Mouse (Mus musculus): ENCODE measurements around the gene Hagh. TPM values are rescaled to one million over a fixed set of nuclear protein-coding genes. Genes with fewer than 3 reads are reported as not detected.

Gene Hagh
- total RNA-seq, 2 experiments from 2014 or later = 129 to 141 TPM

GRCm38 (mm10) chr17:24890151-24891092 is 50.5 kb downstream of the Hagh start:
- no peak overlapping the region for H3K27ac ChIP-seq
- H3K4me3 ChIP-seq = no peak overlapping the region
- intact Hi-C loops (cut with DNase I) = no loop called here
- no peak for TF ChIP-seq CTCF (IDR thresholded peaks at IDR 0.05)
- DNase-seq (ENCODE audit: extremely low spot score in 1 of 2, low spot score in 2 of 2) = peak in 1 of 2 experiments; percentile 14

- intact Hi-C loops (cut with DNase I) = no loop called here
Observed at GRCm38 (mm10) chr17:24891321-24891720, 51.4 kb downstream of the Hagh start.

GRCm38 (mm10) chr17:24892785-24893184 is 52.8 kb downstream of the Hagh start:
- no peak for DNase-seq (ENCODE audit: extremely low spot score in 1 of 2, low spot score in 2 of 2)
- no peak overlapping the region for H3K4me3 ChIP-seq
- H3K27ac ChIP-seq = no peak overlapping the region
- TF ChIP-seq CTCF (IDR thresholded peaks at IDR 0.05) = no peak
- intact Hi-C loops (cut with DNase I) = no loop called here

More at GRCm38 (mm10) chr17:24891321-24891720, 51.4 kb downstream of the Hagh start:
- Histone ChIP-seq H3K27ac (no peak overlapping the region), H3K4me3 (no peak overlapping the region)
- no peak for TF ChIP-seq CTCF (IDR thresholded peaks at IDR 0.05)
- DNase-seq (ENCODE audit: extremely low spot score in 1 of 2, low spot score in 2 of 2) = no peak

GRCm38 (mm10) chr17:24893276-24893675 is 53.3 kb downstream of the Hagh start:
- intact Hi-C loops (cut with DNase I) = no loop called here
- Histone ChIP-seq H3K4me3 (no peak overlapping the region), H3K27ac (no peak overlapping the region)
- TF ChIP-seq CTCF (IDR thresholded peaks at IDR 0.05) = no peak
- DNase-seq (ENCODE audit: extremely low spot score in 1 of 2, low spot score in 2 of 2) = no peak

DNA sequence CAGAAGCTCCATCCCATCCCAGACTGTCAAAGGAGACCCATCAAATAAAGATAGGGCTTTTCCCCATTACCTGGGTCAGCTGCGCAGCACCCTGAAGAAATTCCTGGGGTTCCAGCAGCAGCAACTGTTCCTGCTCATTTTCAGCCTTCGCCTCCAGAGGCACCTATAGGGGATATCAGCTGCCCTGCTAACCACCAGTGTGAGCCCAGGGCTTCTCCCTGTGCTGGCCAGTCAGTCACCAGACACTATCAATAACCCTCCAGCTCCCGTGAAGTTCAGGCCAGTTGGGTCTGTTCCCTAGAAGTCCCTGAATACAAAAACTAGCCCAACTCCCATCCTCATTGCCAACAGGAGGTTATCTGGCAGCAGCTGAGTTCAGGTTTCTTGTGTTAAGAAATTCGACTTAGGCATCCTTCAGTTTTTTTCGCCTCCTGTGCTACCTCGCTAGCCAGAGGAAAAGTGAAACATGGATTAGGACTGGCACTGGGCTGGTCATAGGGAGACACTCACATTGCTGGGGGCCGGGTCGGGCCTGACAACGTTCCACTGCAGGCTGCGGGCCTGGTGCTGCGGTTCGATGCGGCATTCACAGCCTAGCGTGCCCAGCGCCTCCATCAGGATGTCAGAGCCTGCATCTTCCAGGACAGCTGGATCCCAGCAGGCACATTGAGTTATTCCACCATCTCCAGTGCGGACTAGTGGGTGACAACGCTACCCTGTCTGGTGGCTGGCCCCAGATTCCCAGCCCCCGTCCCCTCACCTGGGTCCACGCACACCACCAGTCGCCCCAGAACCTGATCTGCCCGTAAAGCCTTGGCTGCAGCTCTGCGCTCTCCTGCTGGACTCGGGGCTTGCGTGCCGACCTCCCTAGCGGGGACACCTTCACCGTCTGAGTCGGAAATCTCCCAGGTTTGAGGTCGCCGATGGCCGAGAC is 54.4 kb downstream of the Hagh start:
- Histone ChIP-seq H3K27ac (peak overlapping the region; percentile 94), H3K4me3 (peak overlapping the region; percentile 56)
- intact Hi-C loops (cut with DNase I) = no loop called here
- no peak for TF ChIP-seq CTCF (IDR thresholded peaks at IDR 0.05)
- DNase-seq (ENCODE audit: extremely low spot score in 1 of 2, low spot score in 2 of 2) = no peak

- no peak for TF ChIP-seq CTCF (IDR thresholded peaks at IDR 0.05)
- intact Hi-C loops (cut with DNase I) = no loop called here
- peak; percentile 81 to 84 for DNase-seq (ENCODE audit: extremely low spot score in 1 of 2, low spot score in 2 of 2)
- Histone ChIP-seq H3K4me3 (peak within 1 kb of the TSS; percentile 56), H3K27ac (peak within 1 kb of the TSS; percentile 94)
Observed at GRCm38 (mm10) chr17:24894995-24895547, 55.1 kb downstream of the Hagh start, which contains the start of the genes Eme2 and Mrps34. Gene Eme2, minus strand, starts transcription at chr17:24895087. Gene Mrps34, plus strand, starts transcription at chr17:24895116.

GRCm38 (mm10) chr17:24895571-24896240 is 55.8 kb downstream of the Hagh start:
- no peak for DNase-seq (ENCODE audit: extremely low spot score in 1 of 2, low spot score in 2 of 2)
- Histone ChIP-seq H3K4me3 (peak overlapping the region; percentile 56), H3K27ac (peak overlapping the region; percentile 94)
- TF ChIP-seq CTCF (IDR thresholded peaks at IDR 0.05) = no peak
- intact Hi-C loops (cut with DNase I) = no loop called here

DNA sequence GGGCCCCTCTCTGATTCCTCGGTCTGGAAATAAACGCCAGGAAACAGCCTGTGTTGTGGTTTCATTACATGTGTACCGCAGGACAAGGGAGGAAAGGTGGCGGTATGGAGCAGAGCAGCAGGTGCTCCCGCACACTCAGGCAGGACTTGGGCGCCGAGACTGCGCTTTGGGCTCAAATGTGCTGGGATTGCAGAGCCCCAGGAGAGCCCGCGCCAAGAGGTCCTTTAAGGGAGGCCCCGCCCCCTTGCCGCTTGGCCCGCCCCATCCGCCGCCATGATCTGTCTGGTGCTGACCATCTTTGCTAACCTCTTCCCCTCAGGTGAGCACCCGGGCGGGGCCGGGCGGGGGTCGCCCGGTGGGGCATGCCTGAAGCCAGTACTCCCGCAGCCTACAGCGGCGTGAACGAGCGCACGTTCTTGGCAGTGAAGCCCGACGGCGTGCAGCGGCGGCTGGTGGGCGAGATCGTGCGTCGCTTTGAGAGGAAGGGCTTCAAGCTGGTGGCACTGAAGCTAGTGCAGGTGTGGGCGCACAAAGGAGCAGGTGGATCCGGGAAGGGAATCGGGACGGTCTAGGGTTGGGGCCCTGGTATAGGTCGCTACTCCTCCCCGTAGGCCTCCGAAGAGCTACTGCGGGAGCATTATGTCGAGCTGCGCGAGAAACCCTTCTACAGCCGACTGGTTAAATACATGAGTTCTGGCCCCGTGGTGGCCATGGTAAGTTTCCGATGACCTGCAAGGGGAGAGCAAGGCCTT is 56.5 kb downstream of the Hagh start, which contains the start of gene Nme3:
Gene Nme3 (plus strand): TSS at position 260 of the 752 bp plus-strand sequence.
- peak within 1 kb of the TSS; percentile 94 for H3K27ac ChIP-seq
- peak; percentile 69 to 76 for DNase-seq (ENCODE audit: extremely low spot score in 1 of 2, low spot score in 2 of 2)
- H3K4me3 ChIP-seq = peak within 1 kb of the TSS; percentile 56
- no peak; the same call in none of the 2 replicates for TF ChIP-seq CTCF (IDR thresholded peaks at IDR 0.05)
- intact Hi-C loops (cut with DNase I) = no loop called here

GRCm38 (mm10) chr17:24896993-24897269 is 57.0 kb downstream of the Hagh start:
- DNase-seq (ENCODE audit: extremely low spot score in 1 of 2, low spot score in 2 of 2) = no peak
- peak overlapping the region; percentile 94 for H3K27ac ChIP-seq
- intact Hi-C loops (cut with DNase I) = no loop called here
- peak overlapping the region; percentile 56 for H3K4me3 ChIP-seq
- no peak for TF ChIP-seq CTCF (IDR thresholded peaks at IDR 0.05)

DNA sequence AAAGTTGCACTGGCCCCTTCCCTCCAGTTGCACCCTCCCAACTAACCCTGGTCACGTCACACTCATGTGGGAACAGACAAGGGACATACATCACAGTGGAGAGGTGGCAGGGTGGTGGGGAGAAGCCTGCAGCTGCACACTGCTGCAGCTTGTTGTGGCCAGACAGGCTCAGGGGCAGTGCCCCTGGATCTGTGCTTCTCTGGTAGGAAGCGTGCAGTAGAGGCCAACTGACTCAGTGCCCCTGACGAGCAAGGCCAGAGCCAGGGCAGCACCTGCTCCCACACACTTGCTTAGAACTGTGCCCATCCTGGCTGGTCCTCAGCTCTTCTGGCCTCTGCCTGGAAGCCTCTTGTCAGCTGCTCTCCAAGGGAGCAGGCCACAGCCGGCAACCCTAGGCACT is 57.7 kb downstream of the Hagh start:
- intact Hi-C loops (cut with DNase I) = no loop called here
- Histone ChIP-seq H3K4me3 (peak overlapping the region; percentile 56), H3K27ac (peak overlapping the region; percentile 57)
- TF ChIP-seq CTCF (IDR thresholded peaks at IDR 0.05) = no peak
- DNase-seq (ENCODE audit: extremely low spot score in 1 of 2, low spot score in 2 of 2) = no peak
